Mouse (Mus musculus) right cerebral cortex, postnatal 36 days (tissue): Measurements from ENCODE around the gene Hivep2.

Experiments
- DNase-seq, 2 experiments: peaks; one replicate each; pipeline ENCODE4 v3.0.0; 2022; ENCODE audit warnings: low spot score in 2 of 2, mixed read lengths in 1 of 2

Hivep2 gene

GRCm38 (mm10) chr10:14081824-14082223, 115.9 kb downstream of the Hivep2 start:
- DNase-seq = no peak

DNA sequence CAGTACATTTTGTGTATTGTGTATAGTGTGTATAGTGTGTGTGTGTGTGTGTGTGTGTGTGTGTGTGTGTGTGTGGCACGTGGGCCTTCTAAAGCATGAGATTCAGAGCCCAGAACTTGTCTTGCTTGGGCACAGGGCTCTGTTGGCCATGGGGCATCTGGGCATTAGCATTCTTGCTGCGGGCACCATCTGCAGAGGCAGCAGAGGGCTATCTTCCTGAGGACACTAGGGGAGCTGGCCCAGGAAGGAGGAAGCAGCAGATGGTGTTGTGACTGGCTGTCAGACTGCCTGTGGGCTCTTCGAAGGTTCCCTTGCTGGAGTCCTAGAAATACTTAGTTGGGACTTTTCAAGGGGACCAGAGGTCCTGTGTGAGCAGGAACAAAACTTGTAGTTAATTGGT, 116.4 kb downstream of the Hivep2 start:
- no peak for DNase-seq

DNA sequence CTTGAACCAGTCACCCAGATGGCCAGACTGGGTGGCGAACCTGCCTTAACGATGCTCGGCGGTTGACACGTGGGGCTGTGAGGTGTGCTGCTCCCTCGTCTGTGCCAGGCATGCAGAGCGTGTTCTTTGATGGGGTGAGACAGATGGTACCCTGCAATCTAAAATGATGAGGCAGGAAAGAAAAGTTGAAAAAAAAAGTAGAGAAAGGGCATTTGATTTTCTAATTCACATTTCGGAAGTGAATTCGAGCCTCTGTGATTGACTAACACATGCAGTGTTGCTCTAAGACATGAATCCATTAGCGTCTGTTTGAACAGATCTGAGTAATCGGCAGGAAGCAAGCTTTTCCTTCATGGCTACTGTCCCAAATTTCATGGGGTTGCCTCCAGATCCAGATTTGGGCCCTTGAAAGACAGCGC, 119.4 kb downstream of the Hivep2 start:
- no peak for DNase-seq

GRCm38 (mm10) chr10:14085882-14086515, 120.1 kb downstream of the Hivep2 start:
- no peak for DNase-seq

DNA sequence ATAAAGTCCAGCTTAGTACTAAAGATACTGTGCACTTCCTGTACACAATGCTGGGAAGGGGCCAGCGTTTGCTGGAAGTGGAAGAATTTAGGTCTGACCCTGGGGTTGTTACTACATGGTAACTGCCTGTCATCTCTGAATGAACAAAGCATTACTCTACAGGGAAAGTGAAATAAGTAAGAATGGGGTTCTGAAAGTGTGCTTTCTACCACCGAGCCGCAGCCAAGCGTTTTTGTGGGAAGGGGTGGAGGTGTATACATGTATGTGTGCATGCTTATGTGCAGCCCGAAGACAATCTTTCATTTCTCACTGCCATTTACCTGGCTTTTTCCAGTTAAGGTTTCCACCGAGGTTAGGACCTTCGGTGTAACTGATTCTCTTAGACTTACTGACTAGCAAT, 121.4 kb downstream of the Hivep2 start:
- DNase-seq = no peak

DNA sequence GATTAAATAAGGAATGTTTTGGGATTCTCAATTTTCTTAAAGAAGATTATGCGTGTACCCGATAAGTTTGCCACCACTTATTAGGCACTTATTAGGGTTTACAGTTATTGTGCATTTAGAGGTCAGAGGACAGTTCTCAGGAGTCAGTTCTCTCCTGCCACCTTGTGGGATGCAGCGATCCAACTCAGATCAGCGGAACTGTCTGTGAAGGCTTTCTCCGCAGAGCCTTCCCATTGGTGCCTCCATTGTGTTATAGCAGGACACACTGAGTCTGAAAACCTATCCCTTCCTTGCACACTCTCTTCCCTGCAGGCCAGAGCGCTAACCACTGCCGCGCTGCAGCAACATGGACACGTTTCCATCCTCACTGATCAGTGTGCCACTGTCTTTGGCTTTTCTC, 123.6 kb downstream of the Hivep2 start:
- no peak for DNase-seq

DNA sequence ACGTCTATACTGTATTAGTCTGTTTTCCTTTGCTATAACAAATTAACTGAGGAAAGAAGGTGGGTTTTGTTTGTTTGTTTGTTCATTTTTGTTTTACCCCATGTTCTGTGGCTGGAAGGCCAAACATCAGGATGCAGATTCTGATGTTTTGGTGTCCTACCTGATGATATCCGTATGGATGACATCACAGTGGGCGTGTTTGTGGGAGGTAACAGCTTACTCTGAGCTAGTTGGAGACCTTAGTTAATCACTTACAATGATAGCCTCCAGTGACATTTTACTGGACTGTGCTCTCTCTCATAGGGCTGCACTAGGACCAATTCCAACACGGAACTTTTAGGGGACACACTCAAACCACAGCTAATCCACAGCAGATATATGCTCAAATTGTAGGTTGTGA, 128.2 kb downstream of the Hivep2 start:
- no peak for DNase-seq

GRCm38 (mm10) chr10:14096045-14096444, 130.2 kb downstream of the Hivep2 start:
- DNase-seq = no peak

GRCm38 (mm10) chr10:14099182-14099581, 133.3 kb downstream of the Hivep2 start:
- DNase-seq = no peak

- no peak for DNase-seq
These were observed 134.2 kb downstream of the Hivep2 start for GRCm38 (mm10) chr10:14100041-14100440.

DNA sequence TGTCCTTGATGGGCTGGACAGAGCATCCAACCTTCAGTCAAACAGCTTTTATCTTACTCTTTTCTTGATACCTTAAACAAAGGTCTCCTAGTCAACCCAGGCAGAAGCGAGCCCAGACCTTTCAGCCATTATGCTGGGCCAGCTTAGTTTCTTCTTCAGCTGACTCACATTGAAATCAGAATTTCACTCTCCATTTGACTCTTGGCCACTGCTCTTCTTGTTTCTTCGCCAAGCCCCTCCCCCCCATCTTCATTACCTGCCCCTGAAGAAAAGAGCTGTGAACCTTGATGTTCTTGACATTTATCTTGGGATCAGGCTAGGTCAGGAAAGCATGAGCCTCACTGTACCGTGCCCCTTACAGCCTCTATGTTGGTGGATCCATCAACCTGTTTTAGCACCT, 135.0 kb downstream of the Hivep2 start:
- DNase-seq = no peak

- DNase-seq = no peak
These were observed 136.1 kb downstream of the Hivep2 start for GRCm38 (mm10) chr10:14101966-14102365.

DNA sequence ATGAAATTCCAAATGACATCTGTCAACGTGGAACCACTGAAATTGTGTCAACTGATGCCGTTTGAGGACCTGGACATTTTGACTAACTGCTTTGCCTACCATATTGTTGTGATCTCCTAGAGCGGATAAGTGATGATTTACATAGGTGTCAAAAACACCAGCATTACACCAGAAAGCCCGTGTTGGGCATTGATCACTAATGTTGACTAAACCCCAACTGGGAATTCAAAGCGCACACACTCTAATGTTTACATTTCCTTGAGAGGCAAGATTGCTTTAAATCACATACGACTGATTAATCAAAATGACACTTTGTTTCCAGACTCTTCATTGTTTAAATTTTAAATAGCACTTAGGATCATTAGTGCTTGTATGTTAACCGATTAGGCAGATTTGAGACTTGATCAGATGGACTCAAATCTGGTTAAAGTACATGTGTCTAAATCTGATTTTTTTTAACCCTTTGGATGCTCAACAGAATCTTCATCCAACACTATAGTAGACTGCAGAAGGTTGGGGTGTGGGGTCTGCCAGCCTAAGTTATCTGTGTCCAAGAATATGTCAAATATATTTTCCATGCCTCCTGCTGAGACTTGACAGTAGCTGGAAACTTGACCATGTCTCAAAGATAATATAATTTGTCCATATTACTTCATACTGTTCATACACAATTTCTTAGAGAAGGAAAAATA, 142.3 kb downstream of the Hivep2 start:
- DNase-seq = no peak

DNA sequence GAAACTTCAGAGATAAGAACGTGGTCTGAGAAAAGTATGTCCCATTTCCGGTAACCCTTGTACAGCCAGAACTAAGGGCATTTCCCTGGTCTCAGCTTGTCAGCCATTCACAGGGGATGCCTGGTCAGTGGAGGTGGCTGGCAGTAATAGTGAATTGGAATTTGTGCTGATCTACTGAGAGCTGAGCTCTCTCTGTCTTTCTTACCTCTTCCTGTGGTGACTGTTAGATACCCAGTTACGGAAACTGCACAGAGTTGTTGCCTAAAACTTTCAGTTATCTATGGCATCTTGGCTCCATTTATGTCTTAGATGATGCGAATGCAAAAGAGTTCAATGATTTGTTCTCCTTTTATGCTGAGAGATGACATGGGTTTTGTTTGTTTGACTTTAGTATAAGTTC, 150.0 kb downstream of the Hivep2 start:
- no peak for DNase-seq

DNA sequence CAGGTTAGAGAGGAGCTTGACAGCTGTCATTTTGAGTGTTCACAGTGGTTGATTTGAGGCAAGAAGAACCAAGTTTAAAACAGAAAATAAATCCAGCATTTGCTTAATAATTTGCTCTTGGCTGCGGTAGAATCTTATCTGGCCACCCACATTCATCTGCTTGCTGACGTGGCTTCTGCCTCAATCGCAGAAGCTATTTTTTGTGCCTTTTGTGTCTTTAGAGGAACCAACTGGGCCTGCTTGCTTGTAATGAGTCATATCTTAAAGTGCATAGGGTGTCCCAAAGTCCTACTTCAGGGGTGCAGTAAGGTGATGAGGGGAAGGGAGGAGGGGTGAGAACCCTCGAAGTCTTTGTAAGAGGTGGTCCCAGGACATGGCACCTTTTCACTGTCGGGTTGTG, 151.1 kb downstream of the Hivep2 start:
- peak in 1 of 2 experiments; percentile 69 for DNase-seq

DNA sequence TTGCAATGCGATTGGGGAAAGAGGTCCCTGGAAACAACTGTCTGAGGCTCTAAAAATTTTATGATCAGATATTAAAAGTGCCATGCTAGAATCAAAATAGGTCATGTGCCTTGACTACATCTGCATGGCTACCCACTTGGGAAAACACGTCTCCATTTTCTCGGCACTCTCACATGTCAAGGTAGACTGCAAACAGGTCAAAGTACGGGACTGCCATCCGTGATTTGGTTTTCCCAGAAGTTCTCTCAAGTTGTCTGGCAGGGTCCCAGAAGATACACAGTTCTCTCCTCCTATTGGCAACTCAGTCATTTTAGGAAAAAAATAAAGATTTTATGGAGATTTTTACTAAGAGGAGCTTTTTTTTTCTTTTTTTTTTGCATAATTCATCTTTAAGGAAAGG, 153.3 kb downstream of the Hivep2 start:
- DNase-seq = no peak

GRCm38 (mm10) chr10:14120512-14120911, 154.6 kb downstream of the Hivep2 start:
- DNase-seq = no peak

DNA sequence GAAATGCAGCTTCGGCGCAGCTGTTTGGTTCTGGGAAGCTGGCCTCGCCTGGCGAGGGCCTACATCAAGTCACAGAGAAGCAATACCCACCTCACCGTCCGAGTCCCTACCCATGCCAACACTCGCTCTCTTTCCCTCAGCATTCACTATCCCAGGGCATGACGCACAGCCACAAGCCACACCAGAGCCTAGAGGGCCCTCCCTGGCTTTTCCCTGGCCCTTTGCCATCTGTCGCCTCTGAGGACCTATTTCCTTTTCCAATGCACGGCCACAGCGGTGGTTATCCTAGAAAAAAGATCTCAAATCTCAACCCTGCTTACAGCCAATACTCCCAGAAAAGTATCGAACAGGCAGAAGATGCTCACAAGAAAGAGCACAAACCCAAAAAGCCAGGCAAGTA, 162.0 kb downstream of the Hivep2 start:
- no peak for DNase-seq

DNA sequence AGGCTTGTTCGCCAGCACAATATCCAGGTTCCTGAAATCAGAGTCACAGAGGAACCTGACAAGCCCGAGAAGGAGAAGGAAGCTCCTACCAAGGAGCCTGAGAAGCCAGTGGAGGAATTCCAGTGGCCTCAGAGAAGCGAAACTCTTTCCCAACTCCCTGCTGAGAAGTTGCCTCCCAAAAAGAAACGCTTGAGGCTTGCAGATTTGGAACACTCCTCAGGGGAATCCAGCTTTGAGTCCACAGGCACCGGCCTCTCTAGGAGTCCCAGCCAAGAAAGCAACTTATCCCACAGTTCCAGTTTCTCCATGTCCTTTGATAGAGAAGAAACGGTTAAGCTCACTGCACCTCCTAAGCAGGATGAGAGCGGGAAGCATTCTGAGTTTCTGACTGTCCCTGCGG, 164.4 kb downstream of the Hivep2 start:
- no peak for DNase-seq

DNA sequence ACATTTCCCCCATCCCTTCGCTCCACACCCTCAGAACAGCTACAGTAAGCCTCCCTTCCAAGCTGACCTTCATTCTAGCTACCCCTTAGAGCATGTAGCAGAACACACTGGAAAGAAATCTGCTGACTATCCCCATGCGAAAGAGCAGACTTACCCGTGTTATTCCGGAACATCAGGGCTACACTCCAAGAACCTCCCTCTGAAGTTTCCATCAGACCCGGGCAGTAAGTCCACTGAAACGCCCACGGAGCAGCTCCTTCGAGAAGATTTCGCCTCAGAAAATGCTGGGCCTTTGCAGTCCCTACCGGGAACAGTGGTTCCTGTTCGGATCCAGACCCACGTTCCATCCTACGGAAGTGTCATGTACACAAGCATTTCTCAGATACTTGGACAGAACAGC, 165.4 kb downstream of the Hivep2 start:
- peak in 1 of 2 experiments; percentile 57 for DNase-seq

- DNase-seq = no peak
These were observed 166.2 kb downstream of the Hivep2 start for GRCm38 (mm10) chr10:14132061-14132460.

DNA sequence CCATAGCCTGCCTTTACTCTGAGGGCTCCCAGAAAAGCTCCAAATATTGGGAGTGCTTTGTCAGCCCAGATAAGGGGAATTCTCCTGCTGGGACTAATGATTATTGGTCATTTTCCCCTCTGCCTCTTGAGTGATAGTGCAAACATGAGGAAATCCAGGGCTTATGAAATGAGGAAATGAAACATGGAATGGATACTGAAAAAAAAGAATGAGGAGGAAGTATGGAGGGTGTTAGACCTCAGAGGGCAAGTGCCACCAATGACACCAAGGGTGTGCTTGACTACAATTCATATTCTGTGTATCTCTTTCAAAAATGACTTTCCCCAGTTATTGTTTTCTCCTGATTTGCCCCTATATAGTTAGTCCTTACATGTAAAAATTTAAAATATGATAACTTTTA, 167.1 kb downstream of the Hivep2 start:
- no peak for DNase-seq

- DNase-seq = no peak
These were observed 172.8 kb downstream of the Hivep2 start for GRCm38 (mm10) chr10:14138663-14139062.

GRCm38 (mm10) chr10:14144840-14145239, 179.0 kb downstream of the Hivep2 start:
- DNase-seq = no peak
